Mouse (Mus musculus) hindbrain, embryonic 11.5 days (tissue): ENCODE results near the gene Six5. TPM values are rescaled to one million over a fixed set of nuclear protein-coding genes. Genes with fewer than 3 reads are reported as not detected.

Source experiments
- ATAC-seq: fragments of 200-750 bp; cut with Nextera tagmentation; 2 replicates; pipeline ENCODE4 v1.8.0; 2017; ENCODE audit warnings: mild to moderate bottlenecking, moderate TSS enrichment, moderate library complexity; ENCODE audit not compliant: low FRiP score
- DNase-seq: peaks from one replicate; pipeline ENCODE4 v3.0.0-alpha.2; 2015; ENCODE audit warnings: low spot score
- H3K27ac ChIP-seq: fragments of 300-500 bp; sonication (generic); 2 replicates; pipeline ENCODE4 v1.5.1; 2014; ENCODE audit warnings: mild to moderate bottlenecking, low read depth, low read length
- H3K27me3 ChIP-seq: fragments of 300-500 bp; sonication (generic); 2 replicates; pipeline ENCODE4 v1.6.1; 2014; ENCODE audit warnings: mild to moderate bottlenecking, low read length, moderate library complexity, mixed read lengths; ENCODE audit not compliant: control insufficient read depth, insufficient read depth
- H3K36me3 ChIP-seq: fragments of 300-500 bp; sonication (generic); 2 replicates; pipeline ENCODE4 v1.6.1; 2014; ENCODE audit warnings: mild to moderate bottlenecking, low read length, moderate library complexity, mixed read lengths; ENCODE audit not compliant: control insufficient read depth, insufficient read depth
- H3K4me1 ChIP-seq: fragments of 300-500 bp; sonication (generic); replicated peaks from 2 replicates; pipeline ENCODE4 v1.6.1; 2014; ENCODE audit warnings: low read length, mixed read lengths; ENCODE audit not compliant: control insufficient read depth, insufficient read depth
- H3K4me2 ChIP-seq: fragments of 300-500 bp; sonication (generic); replicated peaks from 2 replicates; pipeline ENCODE4 v1.6.1; 2014; ENCODE audit warnings: mild to moderate bottlenecking, low read depth, low read length
- H3K4me3 ChIP-seq: fragments of 300-500 bp; sonication (generic); 2 replicates; pipeline ENCODE4 v1.5.1; 2014; ENCODE audit warnings: low read depth, low read length
- H3K9ac ChIP-seq: fragments of 300-500 bp; sonication (generic); 2 replicates; pipeline ENCODE4 v1.6.1; 2014; ENCODE audit warnings: low read depth, low read length
- H3K9me3 ChIP-seq: fragments of 300-500 bp; sonication (generic); 2 replicates; pipeline ENCODE4 v1.6.1; 2016; ENCODE audit warnings: low read length; ENCODE audit not compliant: control insufficient read depth
- WGBS: fragments of 180-500 bp; shearing (Covaris S2); extraction: QIAGEN DNeasy Blood & Tissue Kit; methylation state at CpG from one replicate; pipeline ENCODE4 v1.1.7; 2014; 5-methylcytosine and 5-hydroxymethylcytosine counted together
- polyA plus RNA-seq: library from polyadenylated mRNA; unstranded; fragments of >200 nt; fragmentation: Nextera tagmentation; extraction: Ambion mirVana; gene quantifications from 2 replicates; pipeline ENCODE4 v1.2.1, GENCODE M21; 2014

Six5 gene
- polyA plus RNA-seq, 1 experiment from 2014 or later: 7.2 TPM

DNA sequence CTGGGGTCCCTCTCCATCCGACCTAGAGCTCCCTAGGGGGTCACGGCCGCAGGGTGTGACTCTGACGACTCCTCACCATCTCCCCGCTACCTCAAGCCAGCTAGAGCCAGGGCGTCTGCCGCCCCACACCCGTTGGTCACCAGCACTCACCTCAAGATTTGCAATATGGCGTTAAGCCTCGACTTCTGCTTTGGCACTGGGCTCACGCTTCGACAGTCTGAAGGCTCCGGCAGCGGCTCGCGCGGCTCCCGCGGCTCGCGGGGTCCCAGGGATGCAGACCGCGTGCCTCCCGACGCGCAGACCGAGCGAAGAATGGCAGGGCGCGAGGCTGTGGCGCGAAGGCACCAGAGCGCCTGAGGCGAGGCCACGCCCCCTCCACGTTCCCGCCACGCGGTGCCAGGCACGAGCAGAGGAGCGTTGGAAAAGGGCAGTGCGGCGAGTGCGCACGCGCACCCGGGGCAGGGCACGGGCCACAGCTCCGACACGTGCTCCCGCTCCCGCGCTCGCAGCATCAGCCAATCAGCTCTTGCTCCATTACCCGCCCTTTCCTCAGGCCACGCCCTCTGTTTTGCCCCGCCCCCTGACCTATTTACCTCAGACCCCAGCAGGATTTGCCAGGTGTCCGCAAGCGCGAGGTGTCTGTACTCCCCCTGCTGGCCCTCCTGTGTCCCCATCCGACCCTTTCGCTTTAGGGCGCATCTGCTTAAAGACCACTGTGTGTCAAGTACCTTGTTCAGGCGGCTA is 23.8 kb downstream of the Six5 start, which contains the start of gene Gm4969:
Gene Gm4969 (minus strand): TSS at position 341 of the 744 bp plus-strand sequence.
- Histone ChIP-seq H3K27me3 (peaks cover 3% of the 10 kb centered on the region; the same call in 1 of the 2 replicates), H3K4me1 (no peaks in the 10 kb centered on the region; the same call in 1 of the 2 replicates), H3K9me3 (0 out of 2 replicates have a peak, but pooled peaks cover 4% of the 10 kb centered on the region), H3K4me2 (peak within 1 kb of the TSS; percentile 31), H3K9ac (no peak within 1 kb of the TSS), H3K27ac (no peak within 1 kb of the TSS), H3K4me3 (peak within 1 kb of the TSS; percentile 17; the same call in 1 of the 2 replicates), H3K36me3 (no peaks in the 10 kb centered on the region)
- WGBS: 20% methylated on average over 64 of the region's 64 CpGs
- ATAC-seq (peak; percentile 30; the same call in 1 of the 2 replicates), DNase-seq (peak; percentile 71)

DNA sequence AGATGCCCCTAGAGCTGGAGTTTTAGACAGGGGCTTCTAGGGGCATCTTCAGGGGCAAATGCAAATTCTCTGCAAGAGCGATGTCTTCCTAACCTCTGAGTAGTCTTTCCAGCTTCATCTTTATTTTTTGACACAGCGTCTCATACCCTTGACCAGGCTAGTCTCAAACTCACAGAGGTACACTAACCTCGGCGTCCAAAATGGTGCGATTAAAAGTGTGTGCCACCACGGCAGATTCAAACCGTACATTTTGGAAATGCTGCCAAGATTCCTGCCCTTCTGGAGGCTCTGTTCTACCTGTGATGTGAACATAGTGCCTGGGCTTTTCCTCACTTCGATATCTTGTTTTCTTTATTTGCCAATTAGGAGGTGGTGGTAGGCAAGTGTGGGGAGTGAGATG is 24.7 kb downstream of the Six5 start:
- 92% methylated on average over 8 of the region's 8 CpGs for WGBS
- H3K9me3 ChIP-seq: 0 out of 2 replicates have a peak, but pooled peaks cover 4% of the 10 kb centered on the region
- H3K27me3 ChIP-seq: peaks cover 3% of the 10 kb centered on the region; the same call in 1 of the 2 replicates
- no peak overlapping the region for H3K9ac ChIP-seq
- H3K36me3 ChIP-seq: no peaks in the 10 kb centered on the region
- DNase-seq (peak; percentile 15), ATAC-seq (peak; percentile 45)
- no peak overlapping the region for H3K4me3 ChIP-seq
- no peak overlapping the region for H3K4me2 ChIP-seq
- no peak overlapping the region for H3K27ac ChIP-seq
- no peaks in the 10 kb centered on the region; the same call in 1 of the 2 replicates for H3K4me1 ChIP-seq

DNA sequence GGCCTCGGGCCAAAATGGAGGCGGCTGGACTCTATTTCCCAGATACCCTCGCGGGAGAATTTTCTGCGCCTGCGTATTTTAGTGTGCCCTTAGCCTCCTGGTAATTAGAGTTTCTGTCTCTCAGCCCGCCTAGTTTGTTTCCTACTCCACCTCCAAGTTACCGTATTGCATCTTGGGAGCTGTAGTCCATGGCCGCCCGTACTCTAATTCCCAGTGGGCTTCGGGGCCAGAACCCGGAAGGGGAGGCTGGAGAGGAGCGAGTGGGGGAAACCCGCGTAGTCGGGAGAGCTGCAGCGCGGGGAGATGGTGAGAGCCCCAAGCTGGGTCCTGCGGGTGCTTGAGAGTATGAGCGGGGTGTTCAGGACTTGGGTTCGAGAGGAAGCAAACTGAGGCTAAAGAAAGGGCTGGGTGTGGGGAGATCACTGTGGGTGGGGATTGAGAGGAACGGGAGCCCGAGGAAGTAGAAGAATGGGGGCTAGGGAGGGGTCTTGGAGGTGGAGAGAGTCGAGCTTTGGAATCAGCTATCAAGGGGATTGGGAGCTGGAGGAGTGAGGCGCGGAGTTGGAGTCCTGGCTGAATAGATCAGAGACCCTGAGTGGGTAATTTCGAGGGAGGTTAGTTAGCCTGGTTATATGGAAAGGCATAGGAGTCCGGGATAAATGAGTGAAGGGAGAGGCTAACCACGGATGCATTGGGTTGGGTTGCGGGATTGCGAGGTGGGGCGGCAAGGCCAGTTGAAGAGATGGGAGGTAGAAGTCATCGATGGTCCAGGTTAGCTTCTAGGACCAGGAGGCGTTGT is 25.4 kb downstream of the Six5 start, which contains the start of gene Fbxo46:
Gene Fbxo46 (plus strand): TSS at position 229 of the 799 bp plus-strand sequence.
- H3K4me3 ChIP-seq: peak within 1 kb of the TSS; percentile 70
- DNase-seq (peak; percentile 96), ATAC-seq (peak; percentile 95)
- H3K4me1 ChIP-seq: no peaks in the 10 kb centered on the region; the same call in 1 of the 2 replicates
- peak within 1 kb of the TSS; percentile 84 for H3K9ac ChIP-seq
- H3K27ac ChIP-seq: 0 out of 2 replicates have a peak within 1 kb of the TSS, but pooled peaks have one; percentile 54
- peaks cover 3% of the 10 kb centered on the region; the same call in 1 of the 2 replicates for H3K27me3 ChIP-seq
- H3K4me2 ChIP-seq: peak within 1 kb of the TSS; percentile 84
- WGBS: 3% methylated on average over 34 of the region's 34 CpGs
- 0 out of 2 replicates have a peak, but pooled peaks cover 4% of the 10 kb centered on the region for H3K9me3 ChIP-seq
- no peaks in the 10 kb centered on the region for H3K36me3 ChIP-seq

DNA sequence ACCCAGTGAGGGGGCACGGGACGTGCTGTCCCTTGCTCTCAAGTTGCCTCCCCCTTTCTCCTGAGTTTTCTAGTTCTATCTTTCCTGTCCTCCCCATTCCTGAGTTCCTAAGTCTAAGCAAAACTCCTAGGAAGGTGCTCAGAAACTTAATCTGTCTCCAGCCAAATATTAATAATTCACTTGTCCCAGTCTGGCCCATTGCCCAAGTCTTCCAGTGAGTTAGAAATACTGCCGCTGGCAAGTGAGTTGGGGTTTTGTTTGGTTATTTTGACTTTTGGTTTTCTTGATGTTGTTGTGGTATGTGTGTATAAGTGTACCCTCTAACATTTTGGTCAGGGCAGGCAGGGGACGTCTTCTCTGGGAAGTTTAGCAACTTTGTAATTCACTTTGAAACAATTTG is 27.3 kb downstream of the Six5 start:
- DNase-seq (no peak), ATAC-seq (no peak)
- Histone ChIP-seq H3K9me3 (0 out of 2 replicates have a peak, but pooled peaks cover 4% of the 10 kb centered on the region), H3K4me2 (no peak overlapping the region), H3K27ac (no peak overlapping the region), H3K36me3 (no peaks in the 10 kb centered on the region), H3K9ac (no peak overlapping the region), H3K4me1 (no peaks in the 10 kb centered on the region; the same call in 1 of the 2 replicates), H3K4me3 (no peak overlapping the region), H3K27me3 (peaks cover 3% of the 10 kb centered on the region; the same call in 1 of the 2 replicates)
- WGBS: 93% methylated on average over 4 of the region's 4 CpGs

DNA sequence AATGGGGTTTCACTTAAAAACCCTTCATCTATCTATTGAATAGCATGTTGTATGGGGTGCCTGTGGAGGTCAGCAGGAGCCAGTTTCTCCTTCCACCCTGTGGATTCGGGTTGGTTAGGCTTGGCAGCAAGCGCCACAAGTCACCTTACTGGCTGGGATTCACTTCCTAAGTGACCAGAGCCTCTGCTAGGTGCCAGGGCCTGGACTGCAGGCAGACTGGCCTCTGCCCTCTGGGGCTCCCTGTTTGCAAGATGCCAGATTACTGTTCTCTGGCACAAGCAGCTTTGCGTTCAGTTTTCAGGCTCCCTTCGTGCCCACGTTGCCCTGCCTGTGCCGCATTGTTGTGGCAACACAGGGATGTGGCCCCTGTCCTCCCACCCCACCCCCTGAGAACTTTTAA is 30.3 kb downstream of the Six5 start:
- DNase-seq (no peak), ATAC-seq (no peak)
- no peaks in the 10 kb centered on the region for H3K9me3 ChIP-seq
- WGBS: 94% methylated on average over 6 of the region's 6 CpGs
- H3K4me2 ChIP-seq: no peak overlapping the region
- H3K27ac ChIP-seq: no peak overlapping the region
- no peaks in the 10 kb centered on the region; the same call in 1 of the 2 replicates for H3K4me1 ChIP-seq
- H3K9ac ChIP-seq: peak overlapping the region; percentile 11; the same call in 1 of the 2 replicates
- no peak overlapping the region for H3K4me3 ChIP-seq
- H3K27me3 ChIP-seq: no peaks in the 10 kb centered on the region
- no peaks in the 10 kb centered on the region for H3K36me3 ChIP-seq

DNA sequence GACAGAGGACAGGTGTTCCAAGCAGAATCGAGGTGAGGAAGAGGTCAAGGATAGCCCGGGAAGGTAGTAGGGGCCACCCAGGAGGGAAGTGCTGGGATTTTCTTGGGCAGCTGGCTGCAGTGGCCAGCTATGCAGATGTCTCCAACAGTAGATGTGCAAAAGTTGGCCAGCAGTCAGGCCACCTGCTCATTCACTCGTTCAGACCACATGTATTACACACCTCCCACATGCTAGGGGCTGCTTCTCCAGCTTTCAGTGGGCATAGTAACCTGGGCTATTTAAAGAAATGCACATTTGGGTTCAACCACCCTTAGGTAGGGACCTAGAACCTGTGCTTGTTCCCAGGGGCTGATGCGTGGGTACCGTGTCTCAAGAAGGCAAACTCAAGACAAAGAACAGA is 33.4 kb downstream of the Six5 start:
- 91% methylated on average over 5 of the region's 5 CpGs for WGBS
- ATAC-seq (no peak), DNase-seq (no peak)
- H3K9me3 ChIP-seq: no peaks in the 10 kb centered on the region
- no peak overlapping the region for H3K9ac ChIP-seq
- no peaks in the 10 kb centered on the region for H3K27me3 ChIP-seq
- H3K27ac ChIP-seq: no peak overlapping the region
- no peak overlapping the region for H3K4me2 ChIP-seq
- no peak overlapping the region for H3K4me3 ChIP-seq
- 0 out of 2 replicates have a peak, but pooled peaks cover 5% of the 10 kb centered on the region for H3K4me1 ChIP-seq
- no peaks in the 10 kb centered on the region for H3K36me3 ChIP-seq

DNA sequence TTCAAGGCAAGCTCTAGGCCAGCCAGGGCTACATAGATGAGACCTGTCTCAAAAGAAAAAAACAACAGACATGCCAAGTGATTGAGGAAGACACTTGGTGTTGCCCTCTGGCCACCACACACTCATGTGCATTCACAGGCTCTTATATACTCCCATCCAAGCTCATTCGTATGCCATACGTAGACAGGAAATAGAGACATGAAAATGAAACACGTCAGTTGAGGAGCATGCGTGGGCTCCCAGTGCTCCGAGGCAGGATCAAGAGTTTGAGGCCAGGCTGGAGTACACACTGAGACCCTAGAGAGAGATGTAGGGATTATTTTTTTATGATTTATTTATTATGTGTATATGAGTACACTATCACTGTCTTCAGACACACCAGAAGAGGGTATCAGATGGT is 35.0 kb downstream of the Six5 start:
- no peak for ATAC-seq
- 95% methylated on average over 5 of the region's 5 CpGs for WGBS
- 0 out of 2 replicates have a peak, but pooled peaks cover 5% of the 10 kb centered on the region for H3K4me1 ChIP-seq
- H3K36me3 ChIP-seq: no peaks in the 10 kb centered on the region
- no peak overlapping the region for H3K27ac ChIP-seq
- H3K4me2 ChIP-seq: no peak overlapping the region
- no peaks in the 10 kb centered on the region for H3K27me3 ChIP-seq
- H3K9me3 ChIP-seq: no peaks in the 10 kb centered on the region
- no peak overlapping the region for H3K9ac ChIP-seq
- DNase-seq: no peak
- no peak overlapping the region for H3K4me3 ChIP-seq

DNA sequence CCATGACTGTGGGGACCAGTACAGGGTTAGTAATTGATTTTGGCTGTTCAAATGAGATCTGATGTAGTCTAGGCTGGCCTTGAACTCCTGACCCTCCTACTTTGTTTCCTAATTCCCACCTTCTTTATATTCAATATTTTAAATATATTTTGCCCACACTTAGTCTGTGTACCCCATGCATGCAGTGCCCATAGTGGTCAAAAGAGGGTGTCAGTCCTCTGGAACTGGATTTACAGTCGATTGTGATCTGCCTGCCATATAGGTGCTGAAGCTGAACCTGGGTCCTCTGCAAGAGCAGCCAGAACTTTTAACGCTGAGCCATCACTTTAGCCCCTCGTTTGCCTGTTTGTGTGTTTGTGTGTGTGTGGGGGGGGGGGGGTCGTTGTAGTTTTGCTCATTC is 36.3 kb downstream of the Six5 start:
- H3K27me3 ChIP-seq: no peaks in the 10 kb centered on the region
- H3K4me3 ChIP-seq: 0 out of 2 replicates have a peak overlapping the region, but pooled peaks have one; percentile 38
- H3K27ac ChIP-seq: peak overlapping the region; percentile 81
- 0 out of 2 replicates have a peak, but pooled peaks cover 5% of the 10 kb centered on the region for H3K4me1 ChIP-seq
- H3K9ac ChIP-seq: 0 out of 2 replicates have a peak overlapping the region, but pooled peaks have one; percentile 37
- WGBS: 36% methylated on average over 4 of the region's 4 CpGs
- no peaks in the 10 kb centered on the region for H3K36me3 ChIP-seq
- DNase-seq (peak; percentile 33), ATAC-seq (no peak)
- no peaks in the 10 kb centered on the region for H3K9me3 ChIP-seq
- peak overlapping the region; percentile 63 for H3K4me2 ChIP-seq
